Mouse (Mus musculus) C2C12 (cell line): Measurements from ENCODE around the gene S100a9.

Experiments used
- CTCF ChIP-seq: IDR thresholded peaks from one replicate; pipeline ENCODE4 v1.5.1; 2011; ENCODE audit not compliant: control insufficient read depth, insufficient read depth, insufficient read length
- FOSL1 ChIP-seq: IDR thresholded peaks from one replicate; pipeline ENCODE4 v1.8.0; 2011; ENCODE audit warnings: mild to moderate bottlenecking, low read length; ENCODE audit not compliant: poor library complexity, insufficient read depth, severe bottlenecking
- MAX ChIP-seq: IDR thresholded peaks from one replicate; pipeline ENCODE4 v1.6.1; 2011; ENCODE audit warnings: mild to moderate bottlenecking, control low read depth
- USF1 ChIP-seq: IDR thresholded peaks from one replicate; pipeline ENCODE4 v1.6.1; 2011; ENCODE audit warnings: low read depth, mild to moderate bottlenecking, control low read depth, moderate library complexity

GRCm38 (mm10) chr3:90695613-90696012 lies at the start of gene S100a9:
- no peak for TF ChIP-seq CTCF
- TF ChIP-seq FOSL1 = no peak
- no peak for TF ChIP-seq MAX
- no peak for TF ChIP-seq USF1
